Mouse (Mus musculus) fat pad, adult 2 months (tissue): ENCODE results near the gene Slc31a1.

ENCODE experiments used
- DNase-seq: peaks from one replicate; pipeline ENCODE4 v3.0.0-alpha.2; 2011; ENCODE audit warnings: low read depth, low spot score; ENCODE audit errors: extremely low read depth

Slc31a1 gene

GRCm38 (mm10) chr4:62362437-62362836 lies 1.9 kb downstream of the Slc31a1 start:
- DNase-seq, result no peak

GRCm38 (mm10) chr4:62364299-62364698 lies 3.8 kb downstream of the Slc31a1 start:
- DNase-seq, result peak; percentile 50

- no peak for DNase-seq
These were observed 5.8 kb downstream of the Slc31a1 start for GRCm38 (mm10) chr4:62366291-62366690.

- DNase-seq, result no peak
These were observed 7.1 kb downstream of the Slc31a1 start for GRCm38 (mm10) chr4:62367586-62367985.

GRCm38 (mm10) chr4:62369091-62369490 lies 8.6 kb downstream of the Slc31a1 start:
- no peak for DNase-seq

GRCm38 (mm10) chr4:62372410-62372809 lies 11.9 kb downstream of the Slc31a1 start:
- no peak for DNase-seq

GRCm38 (mm10) chr4:62372818-62373520 lies 12.4 kb downstream of the Slc31a1 start:
- no peak for DNase-seq

GRCm38 (mm10) chr4:62373668-62374067 lies 13.1 kb downstream of the Slc31a1 start:
- no peak for DNase-seq

GRCm38 (mm10) chr4:62374342-62374741 lies 13.8 kb downstream of the Slc31a1 start:
- no peak for DNase-seq

- DNase-seq, result peak; percentile 89
These were observed 15.6 kb downstream of the Slc31a1 start for GRCm38 (mm10) chr4:62376123-62376522.

GRCm38 (mm10) chr4:62379724-62380381 lies 19.3 kb downstream of the Slc31a1 start:
- DNase-seq, result no peak

GRCm38 (mm10) chr4:62383207-62383606 lies 22.7 kb downstream of the Slc31a1 start:
- DNase-seq, result no peak

- DNase-seq, result no peak
These were observed 23.2 kb downstream of the Slc31a1 start for GRCm38 (mm10) chr4:62383752-62384151.

GRCm38 (mm10) chr4:62384159-62384558 lies 23.6 kb downstream of the Slc31a1 start:
- DNase-seq, result no peak

GRCm38 (mm10) chr4:62385439-62385838 lies 24.9 kb downstream of the Slc31a1 start:
- DNase-seq, result no peak

- no peak for DNase-seq
These were observed 29.3 kb downstream of the Slc31a1 start for GRCm38 (mm10) chr4:62389592-62390512.

- no peak for DNase-seq
These were observed 31.4 kb downstream of the Slc31a1 start for GRCm38 (mm10) chr4:62391892-62392291.

- DNase-seq, result no peak
These were observed 32.9 kb downstream of the Slc31a1 start for GRCm38 (mm10) chr4:62393459-62393858.

GRCm38 (mm10) chr4:62395806-62396205 lies 35.3 kb downstream of the Slc31a1 start:
- DNase-seq, result no peak

GRCm38 (mm10) chr4:62397616-62398365 lies 37.3 kb downstream of the Slc31a1 start:
- no peak for DNase-seq

GRCm38 (mm10) chr4:62398956-62399355 lies 38.4 kb downstream of the Slc31a1 start:
- DNase-seq, result no peak
